Mouse (Mus musculus): Measurements from ENCODE around the gene Efcab14. TPM values are rescaled to one million over a fixed set of nuclear protein-coding genes. Genes with fewer than 3 reads are reported as not detected.

Gene Efcab14
- polyA plus RNA-seq, 1 experiment from 2014 or later, result 24.4 TPM

- no peak overlapping the region for H3K9ac ChIP-seq (replicated peaks; ENCODE audit: low read depth)
- no peaks in the 10 kb centered on the region for H3K4me1 ChIP-seq (ENCODE audit: insufficient read depth, low read depth, low read length)
- DNase-seq (ENCODE audit: low spot score) (no peak), ATAC-seq (no peak)
- no peaks in the 10 kb centered on the region for H3K36me3 ChIP-seq (ENCODE audit: insufficient read depth, low read length)
- H3K4me3 ChIP-seq (ENCODE audit: low read depth, low read length), result no peak overlapping the region
- no peak overlapping the region for H3K27ac ChIP-seq (ENCODE audit: low read length)
- no peaks in the 10 kb centered on the region for H3K27me3 ChIP-seq (replicated peaks; ENCODE audit: insufficient read depth, low read length)
- 92% methylated on average over 5 of the region's 5 CpGs for whole genome bisulfite sequencing
- H3K4me2 ChIP-seq (replicated peaks; ENCODE audit: low read depth, low read length), result no peak overlapping the region
- TF ChIP-seq CTCF (IDR thresholded peaks at IDR 0.05) (no peak), EP300 (IDR thresholded peaks at IDR 0.05) (no peak)
- no peaks in the 10 kb centered on the region for H3K9me3 ChIP-seq (ENCODE audit: low read length)
Observed at GRCm38 (mm10) chr4:115815606-115816005, 78.1 kb downstream of the Efcab14 start.

- no peak overlapping the region for H3K27ac ChIP-seq (ENCODE audit: low read length)
- no peak for ATAC-seq
- no peaks in the 10 kb centered on the region for H3K36me3 ChIP-seq (ENCODE audit: insufficient read depth, low read length)
- H3K4me2 ChIP-seq (replicated peaks; ENCODE audit: low read depth, low read length), result no peak overlapping the region
- no peaks in the 10 kb centered on the region for H3K9me3 ChIP-seq (ENCODE audit: low read length)
- no peak overlapping the region for H3K4me3 ChIP-seq (ENCODE audit: low read depth, low read length)
- TF ChIP-seq EP300 (IDR thresholded peaks at IDR 0.05), result no peak
- H3K4me1 ChIP-seq (ENCODE audit: insufficient read depth, low read depth, low read length), result no peaks in the 10 kb centered on the region
- H3K27me3 ChIP-seq (replicated peaks; ENCODE audit: insufficient read depth, low read length), result no peaks in the 10 kb centered on the region
- no peak overlapping the region for H3K9ac ChIP-seq (replicated peaks; ENCODE audit: low read depth)
- DNase-seq (ENCODE audit: low spot score), result no peak
- 74% methylated on average over 3 of the region's 3 CpGs for WGBS
Observed at GRCm38 (mm10) chr4:115820199-115820598, 82.7 kb downstream of the Efcab14 start.

DNA sequence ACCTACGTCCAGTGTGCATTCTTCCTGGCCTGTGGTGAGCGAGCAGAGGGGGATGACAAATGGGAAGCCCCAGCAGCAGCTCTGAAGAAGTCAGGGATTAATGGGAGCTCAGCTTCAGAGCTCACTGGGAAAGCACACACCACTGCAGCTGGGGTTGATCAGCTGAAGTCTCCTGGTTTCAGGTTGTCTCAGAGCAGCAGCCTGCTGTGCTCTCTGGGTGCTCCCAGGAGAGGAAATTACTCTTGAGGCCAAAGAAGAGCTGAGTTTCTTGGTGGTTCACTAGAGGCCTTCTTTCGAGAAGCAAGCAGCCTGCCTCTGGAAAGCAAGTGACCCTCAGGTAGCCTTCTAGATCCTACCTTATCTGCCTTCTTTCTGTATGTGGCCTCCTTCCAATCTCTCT lies 83.4 kb downstream of the Efcab14 start:
- H3K36me3 ChIP-seq (ENCODE audit: insufficient read depth, low read length), result no peaks in the 10 kb centered on the region
- no peak overlapping the region for H3K27ac ChIP-seq (ENCODE audit: low read length)
- no peak overlapping the region for H3K4me2 ChIP-seq (replicated peaks; ENCODE audit: low read depth, low read length)
- no peak overlapping the region for H3K4me3 ChIP-seq (ENCODE audit: low read depth, low read length)
- ATAC-seq, result no peak
- no peaks in the 10 kb centered on the region for H3K9me3 ChIP-seq (ENCODE audit: low read length)
- TF ChIP-seq EP300 (IDR thresholded peaks at IDR 0.05) (no peak), CTCF (IDR thresholded peaks at IDR 0.05) (no peak)
- no peak for DNase-seq (ENCODE audit: low spot score)
- no peaks in the 10 kb centered on the region for H3K4me1 ChIP-seq (ENCODE audit: insufficient read depth, low read depth, low read length)
- H3K27me3 ChIP-seq (replicated peaks; ENCODE audit: insufficient read depth, low read length), result no peaks in the 10 kb centered on the region
- WGBS, result 69% methylated on average over 3 of the region's 3 CpGs
- no peak overlapping the region for H3K9ac ChIP-seq (replicated peaks; ENCODE audit: low read depth)

DNA sequence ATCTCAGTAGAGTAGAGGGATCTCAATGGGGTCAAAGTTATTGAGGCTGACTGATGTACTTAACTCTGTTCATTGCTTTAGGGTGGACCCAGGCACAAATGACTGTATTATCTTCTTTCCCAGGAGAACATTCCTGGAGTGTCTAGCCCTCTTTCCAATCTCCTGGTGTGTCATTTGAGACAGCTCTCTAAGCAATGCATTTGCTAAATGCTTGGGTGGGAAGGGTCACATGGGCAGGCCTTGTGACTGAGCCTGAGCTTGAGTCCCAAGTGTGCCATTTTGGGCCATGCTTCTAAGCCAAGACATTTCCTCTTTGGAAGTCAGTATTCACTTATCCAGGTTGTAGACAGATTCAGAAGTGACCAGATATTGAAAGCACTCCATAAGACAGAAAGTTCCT lies 83.9 kb downstream of the Efcab14 start:
- H3K9me3 ChIP-seq (ENCODE audit: low read length), result no peaks in the 10 kb centered on the region
- DNase-seq (ENCODE audit: low spot score) (no peak), ATAC-seq (no peak)
- no peak overlapping the region for H3K9ac ChIP-seq (replicated peaks; ENCODE audit: low read depth)
- no peak overlapping the region for H3K4me3 ChIP-seq (ENCODE audit: low read depth, low read length)
- no peak overlapping the region for H3K4me2 ChIP-seq (replicated peaks; ENCODE audit: low read depth, low read length)
- H3K36me3 ChIP-seq (ENCODE audit: insufficient read depth, low read length), result no peaks in the 10 kb centered on the region
- H3K4me1 ChIP-seq (ENCODE audit: insufficient read depth, low read depth, low read length), result no peaks in the 10 kb centered on the region
- no peaks in the 10 kb centered on the region for H3K27me3 ChIP-seq (replicated peaks; ENCODE audit: insufficient read depth, low read length)
- H3K27ac ChIP-seq (ENCODE audit: low read length), result no peak overlapping the region
- no peak for TF ChIP-seq CTCF (IDR thresholded peaks at IDR 0.05)
- no peak for TF ChIP-seq EP300 (IDR thresholded peaks at IDR 0.05)

DNA sequence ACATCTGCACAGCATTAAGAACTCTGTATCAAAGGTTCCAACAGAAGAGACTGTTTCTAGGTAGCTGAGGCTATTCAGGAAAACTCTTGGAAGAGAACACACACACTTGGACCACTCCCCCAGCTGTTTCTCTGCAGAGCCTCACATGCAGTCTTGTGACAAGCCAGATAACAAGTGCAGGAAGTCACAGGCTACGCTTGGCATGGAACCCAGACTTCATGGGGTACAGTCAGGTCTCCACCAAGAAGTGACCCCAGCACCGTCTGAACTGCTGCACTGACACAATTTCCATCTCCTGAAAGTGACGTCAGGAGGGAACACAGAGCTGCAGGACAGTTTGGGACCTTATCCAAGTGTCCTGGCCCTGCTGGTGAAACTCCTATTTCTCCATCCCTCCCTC lies 84.4 kb downstream of the Efcab14 start:
- no peak overlapping the region for H3K4me3 ChIP-seq (ENCODE audit: low read depth, low read length)
- no peaks in the 10 kb centered on the region for H3K4me1 ChIP-seq (ENCODE audit: insufficient read depth, low read depth, low read length)
- no peaks in the 10 kb centered on the region for H3K27me3 ChIP-seq (replicated peaks; ENCODE audit: insufficient read depth, low read length)
- ATAC-seq (peak; percentile 25; the same call in 1 of the 2 replicates), DNase-seq (ENCODE audit: low spot score) (no peak)
- WGBS, result 62% methylated on average over 3 of the region's 3 CpGs
- no peak for TF ChIP-seq CTCF (IDR thresholded peaks at IDR 0.05)
- TF ChIP-seq EP300 (IDR thresholded peaks at IDR 0.05), result no peak
- no peaks in the 10 kb centered on the region for H3K9me3 ChIP-seq (ENCODE audit: low read length)
- H3K27ac ChIP-seq (ENCODE audit: low read length), result no peak overlapping the region
- H3K4me2 ChIP-seq (replicated peaks; ENCODE audit: low read depth, low read length), result no peak overlapping the region
- H3K36me3 ChIP-seq (ENCODE audit: insufficient read depth, low read length), result no peaks in the 10 kb centered on the region
- H3K9ac ChIP-seq (replicated peaks; ENCODE audit: low read depth), result no peak overlapping the region

DNA sequence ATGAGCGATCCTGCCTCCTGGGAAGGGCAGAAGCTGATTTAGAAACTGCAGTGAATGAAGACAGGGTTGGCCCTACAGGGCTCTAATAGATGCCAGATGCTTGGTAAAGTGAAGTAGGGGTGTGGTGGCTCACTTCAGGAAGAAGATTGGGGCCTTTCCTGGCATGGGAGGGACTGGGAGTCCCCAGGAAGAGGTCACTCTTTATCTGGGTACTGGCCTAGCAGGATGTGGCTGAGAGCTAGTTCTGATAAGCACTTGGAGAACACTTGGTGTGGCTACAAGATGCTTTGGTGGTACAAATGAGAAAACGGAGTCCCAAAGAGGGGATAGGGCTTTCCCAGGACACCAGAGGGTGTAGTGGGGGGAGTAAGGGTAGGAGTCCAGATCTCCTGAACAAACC lies 86.6 kb downstream of the Efcab14 start:
- TF ChIP-seq EP300 (IDR thresholded peaks at IDR 0.05) (no peak), CTCF (IDR thresholded peaks at IDR 0.05) (no peak)
- no peaks in the 10 kb centered on the region for H3K27me3 ChIP-seq (replicated peaks; ENCODE audit: insufficient read depth, low read length)
- H3K4me3 ChIP-seq (ENCODE audit: low read depth, low read length), result no peak overlapping the region
- H3K36me3 ChIP-seq (ENCODE audit: insufficient read depth, low read length), result no peaks in the 10 kb centered on the region
- H3K4me1 ChIP-seq (ENCODE audit: insufficient read depth, low read depth, low read length), result peaks cover 10% of the 10 kb centered on the region; the same call in 1 of the 2 replicates
- H3K27ac ChIP-seq (ENCODE audit: low read length), result no peak overlapping the region
- no peak overlapping the region for H3K9ac ChIP-seq (replicated peaks; ENCODE audit: low read depth)
- 67% methylated on average over 2 of the region's 2 CpGs for WGBS
- no peak for DNase-seq (ENCODE audit: low spot score)
- ATAC-seq, result no peak
- H3K4me2 ChIP-seq (replicated peaks; ENCODE audit: low read depth, low read length), result no peak overlapping the region
- no peaks in the 10 kb centered on the region for H3K9me3 ChIP-seq (ENCODE audit: low read length)

DNA sequence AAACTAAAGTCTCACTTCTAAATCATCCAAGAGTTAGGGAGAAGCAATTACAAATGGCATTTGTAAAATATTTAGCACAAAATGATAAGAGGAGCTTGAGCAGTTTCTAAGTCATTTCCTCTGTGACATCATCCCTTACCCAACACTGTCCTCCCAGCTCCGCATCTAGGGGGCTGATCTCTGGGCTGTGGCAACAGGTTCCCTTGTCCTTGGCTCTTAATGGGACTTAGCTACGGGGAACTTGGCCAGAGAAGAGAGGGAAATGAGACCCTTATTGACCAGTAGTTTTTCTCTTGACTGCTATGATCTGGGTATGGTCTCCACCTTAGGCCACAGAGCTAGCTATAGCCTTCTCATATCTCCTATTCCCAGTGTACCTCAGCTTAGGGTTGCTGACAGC lies 87.7 kb downstream of the Efcab14 start:
- ATAC-seq, result no peak
- Histone ChIP-seq H3K9me3 (ENCODE audit: low read length) (no peaks in the 10 kb centered on the region), H3K4me3 (ENCODE audit: low read depth, low read length) (no peak overlapping the region), H3K4me1 (ENCODE audit: insufficient read depth, low read depth, low read length) (peaks cover 11% of the 10 kb centered on the region; the same call in 1 of the 2 replicates), H3K4me2 (replicated peaks; ENCODE audit: low read depth, low read length) (no peak overlapping the region), H3K36me3 (ENCODE audit: insufficient read depth, low read length) (no peaks in the 10 kb centered on the region), H3K27ac (ENCODE audit: low read length) (no peak overlapping the region), H3K9ac (replicated peaks; ENCODE audit: low read depth) (no peak overlapping the region), H3K27me3 (replicated peaks; ENCODE audit: insufficient read depth, low read length) (no peaks in the 10 kb centered on the region)
- 67% methylated on average over 2 of the region's 2 CpGs for WGBS
- no peak for DNase-seq (ENCODE audit: low spot score)
- TF ChIP-seq CTCF (IDR thresholded peaks at IDR 0.05) (no peak), EP300 (IDR thresholded peaks at IDR 0.05) (no peak)

Other genes starting within 250 kb of the Efcab14 start
- gene Cyp4a14, start 241.6 kb upstream of the Efcab14 start, polyA plus RNA-seq (2015; fragmentation: Nextera tagmentation; extraction: Ambion mirVana), result 0.06 and 0.07 TPM in 2 replicates
- 0.07 TPM in 1 of 2 replicates, not detected in the other for gene Cyp4a10, start 219.5 kb upstream of the Efcab14 start, polyA plus RNA-seq (2015; fragmentation: Nextera tagmentation; extraction: Ambion mirVana)
- not detected in 2 replicates for gene Cyp4a31, start 174.1 kb upstream of the Efcab14 start, polyA plus RNA-seq (2015; fragmentation: Nextera tagmentation; extraction: Ambion mirVana)
- gene Cyp4a32, start 136.8 kb upstream of the Efcab14 start, polyA plus RNA-seq (2015; fragmentation: Nextera tagmentation; extraction: Ambion mirVana), result 0.08 TPM in 1 of 2 replicates, not detected in the other
- gene Cyp4b1, start 90.0 kb upstream of the Efcab14 start, polyA plus RNA-seq (2015; fragmentation: Nextera tagmentation; extraction: Ambion mirVana), result 171 and 174 TPM in 2 replicates
- 0.16 TPM in 1 of 2 replicates, not detected in the other for gene Tex38, start 43.3 kb downstream of the Efcab14 start, polyA plus RNA-seq (2015; fragmentation: Nextera tagmentation; extraction: Ambion mirVana)
- 30.0 and 30.5 TPM in 2 replicates for gene Atpaf1, start 47.1 kb downstream of the Efcab14 start, polyA plus RNA-seq (2015; fragmentation: Nextera tagmentation; extraction: Ambion mirVana)
- 14.8 and 16.3 TPM in 2 replicates for gene Mob3c, start 90.3 kb downstream of the Efcab14 start, polyA plus RNA-seq (2015; fragmentation: Nextera tagmentation; extraction: Ambion mirVana)
- gene Mknk1, start 101.5 kb downstream of the Efcab14 start, polyA plus RNA-seq (2015; fragmentation: Nextera tagmentation; extraction: Ambion mirVana), result 26.9 and 30.6 TPM in 2 replicates
- gene Kncn, start 146.7 kb downstream of the Efcab14 start, polyA plus RNA-seq (2015; fragmentation: Nextera tagmentation; extraction: Ambion mirVana), result not detected in 2 replicates
- gene 6430628N08Rik, start 152.9 kb downstream of the Efcab14 start, polyA plus RNA-seq (2015; fragmentation: Nextera tagmentation; extraction: Ambion mirVana), result not detected in 2 replicates
- not detected in 2 replicates for gene Dmbx1, start 202.2 kb downstream of the Efcab14 start, polyA plus RNA-seq (2015; fragmentation: Nextera tagmentation; extraction: Ambion mirVana)

Data from lung, postnatal 0 days (tissue).